ENCODE assay signal across 8 mouse cellular contexts in the genomic region with DNA sequence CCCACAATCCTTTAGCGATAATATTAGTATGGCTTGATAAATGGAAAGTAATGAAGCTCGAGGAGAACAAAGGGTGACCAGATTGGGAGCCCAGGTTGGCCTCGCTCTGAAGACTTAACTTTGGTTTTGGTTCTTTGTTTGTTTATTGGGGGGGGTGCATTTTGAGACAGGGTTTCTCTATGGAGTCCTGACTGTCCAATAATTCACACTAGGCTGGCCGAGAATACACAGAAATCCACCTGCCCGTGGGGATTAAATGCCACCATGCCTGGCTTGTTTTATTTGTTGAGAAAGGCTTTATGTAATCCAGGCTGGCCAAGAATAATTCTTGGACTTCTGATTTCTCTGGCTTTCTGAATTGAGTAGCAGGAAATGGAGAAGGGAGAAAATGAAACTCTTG. TPM values are rescaled to one million over a fixed set of nuclear protein-coding genes. Genes with fewer than 3 reads are reported as not detected.
DNase-seq lines count a peak whose midpoint lies in the region; ATAC-seq and TF ChIP-seq lines count a peak whose summit lies in the region.

No protein-coding gene starts in this region.

- H3K4me2 ChIP-seq in embryonic facial prominence, embryonic 11.5 days (ENCODE audit: low read depth, low read length), result peak overlapping the region; percentile 74
- H3K4me2 ChIP-seq in hindbrain, embryonic 16.5 days (ENCODE audit: low read length), result peak overlapping the region; percentile 89
- peak overlapping the region; percentile 85 for H3K4me2 ChIP-seq in midbrain, embryonic 13.5 days (replicated peaks)

- H3K27me3 ChIP-seq in kidney, adult 2 months (replicated peaks; ENCODE audit: control insufficient read depth, insufficient read depth, low read length), result no peaks in the 10 kb centered on the region
- H3K27me3 ChIP-seq in embryonic facial prominence, embryonic 11.5 days (ENCODE audit: control insufficient read depth, insufficient read depth, low read length), result no peaks in the 10 kb centered on the region
- H3K27me3 ChIP-seq in hindbrain, embryonic 16.5 days (replicated peaks; ENCODE audit: control insufficient read depth, insufficient read depth, low read length), result no peaks in the 10 kb centered on the region
- no peaks in the 10 kb centered on the region for H3K27me3 ChIP-seq in midbrain, embryonic 13.5 days

- 0 out of 2 replicates have a peak, but pooled peaks cover 1% of the 10 kb centered on the region for H3K36me3 ChIP-seq in kidney, adult 2 months (ENCODE audit: control insufficient read depth, insufficient read depth, low read length)
- peaks cover 2% of the 10 kb centered on the region; the same call in 1 of the 2 replicates for H3K36me3 ChIP-seq in embryonic facial prominence, embryonic 11.5 days (replicated peaks; ENCODE audit: control insufficient read depth, insufficient read depth, low read depth, low read length)
- peaks cover 7% of the 10 kb centered on the region; the same call in 1 of the 2 replicates for H3K36me3 ChIP-seq in hindbrain, embryonic 16.5 days (ENCODE audit: control insufficient read depth, insufficient read depth, low read length)
- H3K36me3 ChIP-seq in midbrain, embryonic 13.5 days, result peaks cover 20% of the 10 kb centered on the region

- H3K4me1 ChIP-seq in kidney, adult 2 months (ENCODE audit: control insufficient read depth, insufficient read depth, low read length), result peaks cover 2% of the 10 kb centered on the region; the same call in 1 of the 2 replicates
- H3K4me1 ChIP-seq in embryonic facial prominence, embryonic 11.5 days (ENCODE audit: control insufficient read depth, insufficient read depth, low read length), result no peaks in the 10 kb centered on the region
- peaks cover 9% of the 10 kb centered on the region for H3K4me1 ChIP-seq in hindbrain, embryonic 16.5 days (ENCODE audit: control insufficient read depth, insufficient read depth, low read depth, low read length)
- H3K4me1 ChIP-seq in midbrain, embryonic 13.5 days (replicated peaks), result peaks cover 19% of the 10 kb centered on the region

- no peak for ATAC-seq in embryonic facial prominence, embryonic 11.5 days (replicated peaks; ENCODE audit: insufficient number of reproducible peaks, low FRiP score, low TSS enrichment, low read depth)
- ATAC-seq in hindbrain, embryonic 16.5 days, result no peak
- no peak for ATAC-seq in midbrain, embryonic 13.5 days

- no peak for TF ChIP-seq POLR2A in kidney, adult 2 months (IDR thresholded peaks at IDR 0.05; ENCODE audit: low read depth, low read length)

- H3K9ac ChIP-seq in embryonic facial prominence, embryonic 11.5 days (replicated peaks; ENCODE audit: low read length), result no peak overlapping the region
- no peak overlapping the region for H3K9ac ChIP-seq in hindbrain, embryonic 16.5 days (ENCODE audit: low read depth, low read length)
- H3K9ac ChIP-seq in midbrain, embryonic 13.5 days (replicated peaks), result peak overlapping the region; percentile 97; the same call in 1 of the 2 replicates

- no peak for TF ChIP-seq CTCF in kidney, adult 2 months (conservative IDR thresholded peaks at IDR 0.05; ENCODE audit: insufficient read depth, insufficient read length, low read depth, low read length)

- no peaks in the 10 kb centered on the region for H3K9me3 ChIP-seq in embryonic facial prominence, embryonic 11.5 days (replicated peaks; ENCODE audit: control insufficient read depth, low read length)
- no peaks in the 10 kb centered on the region for H3K9me3 ChIP-seq in hindbrain, embryonic 16.5 days (ENCODE audit: control insufficient read depth, low read length)
- no peaks in the 10 kb centered on the region for H3K9me3 ChIP-seq in midbrain, embryonic 13.5 days

- no peak overlapping the region for H3K4me3 ChIP-seq in kidney, adult 2 months (ENCODE audit: insufficient read depth, low read depth, low read length)
- H3K4me3 ChIP-seq in embryonic facial prominence, embryonic 11.5 days (ENCODE audit: low read depth, low read length), result peak overlapping the region; percentile 93
- peak overlapping the region; percentile 83; the same call in 1 of the 2 replicates for H3K4me3 ChIP-seq in hindbrain, embryonic 16.5 days (ENCODE audit: low read length)
- H3K4me3 ChIP-seq in midbrain, embryonic 13.5 days (replicated peaks), result peak overlapping the region; percentile 93

- 58% methylated on average over 5 of the region's 5 CpGs for WGBS in kidney, adult 2 months
- WGBS in embryonic facial prominence, embryonic 11.5 days, result 83% methylated on average over 5 of the region's 5 CpGs
- 77% methylated on average over 5 of the region's 5 CpGs for WGBS in hindbrain, embryonic 16.5 days
- WGBS in midbrain, embryonic 13.5 days, result 75% methylated on average over 5 of the region's 5 CpGs

- peak; percentile 8 for DNase-seq in kidney, adult 2 months
- DNase-seq in kidney, adult 8-10 months, result no peak
- no peak for DNase-seq in embryonic facial prominence, embryonic 11.5 days (ENCODE audit: low spot score)
- no peak for DNase-seq in frontal cortex, postnatal 14 days (ENCODE audit: low spot score in 2 of 2)
- no peak for DNase-seq in embryo, embryonic 10.5 days (ENCODE audit: low spot score)
- no peak for DNase-seq in ovary, postnatal 10 days (ENCODE audit: low spot score)

- H3K27ac ChIP-seq in kidney, adult 2 months (ENCODE audit: insufficient read depth, low read depth, low read length), result no peak overlapping the region
- no peak overlapping the region for H3K27ac ChIP-seq in embryonic facial prominence, embryonic 11.5 days (replicated peaks; ENCODE audit: low read depth, low read length)
- no peak overlapping the region for H3K27ac ChIP-seq in hindbrain, embryonic 16.5 days (ENCODE audit: low read depth, low read length)
- no peak overlapping the region for H3K27ac ChIP-seq in midbrain, embryonic 13.5 days

RNA-seq across cellular contexts. Expression of gene 3110001I22Rik, which starts 1.4 kb away (rescaled TPM):
- polyA plus RNA-seq in kidney, adult 2 months (2012; rRNA removed), result 0.83 and 0.92 TPM in 2 replicates
- polyA plus RNA-seq in embryonic facial prominence, embryonic 11.5 days (2014; fragmentation: Nextera tagmentation; extraction: Ambion mirVana), result 10.9 and 11.8 TPM in 2 replicates
- 6.0 and 6.7 TPM in 2 replicates for polyA plus RNA-seq in hindbrain, embryonic 16.5 days (2015; fragmentation: Nextera tagmentation; extraction: Ambion mirVana)
- 8.9 and 9.0 TPM in 2 replicates for polyA plus RNA-seq in midbrain, embryonic 13.5 days (2015; fragmentation: Nextera tagmentation; extraction: Ambion mirVana)

RNA-seq across cellular contexts. Expression of gene Bfar, which starts 1.5 kb away (rescaled TPM):
- polyA plus RNA-seq in kidney, adult 2 months (2012; rRNA removed), result 30.2 and 31.2 TPM in 2 replicates
- 38.6 and 40.3 TPM in 2 replicates for polyA plus RNA-seq in embryonic facial prominence, embryonic 11.5 days (2014; fragmentation: Nextera tagmentation; extraction: Ambion mirVana)
- 50.9 and 52.2 TPM in 2 replicates for polyA plus RNA-seq in hindbrain, embryonic 16.5 days (2015; fragmentation: Nextera tagmentation; extraction: Ambion mirVana)
- polyA plus RNA-seq in midbrain, embryonic 13.5 days (2015; fragmentation: Nextera tagmentation; extraction: Ambion mirVana), result 53.7 and 54.5 TPM in 2 replicates

RNA-seq across cellular contexts. Expression of gene Parn, which starts 5.1 kb away (rescaled TPM):
- polyA plus RNA-seq in kidney, adult 2 months (2012; rRNA removed), result 12.3 and 15.1 TPM in 2 replicates
- polyA plus RNA-seq in embryonic facial prominence, embryonic 11.5 days (2014; fragmentation: Nextera tagmentation; extraction: Ambion mirVana), result 42.4 and 45.8 TPM in 2 replicates
- polyA plus RNA-seq in hindbrain, embryonic 16.5 days (2015; fragmentation: Nextera tagmentation; extraction: Ambion mirVana), result 31.4 and 31.7 TPM in 2 replicates
- 37.7 and 39.9 TPM in 2 replicates for polyA plus RNA-seq in midbrain, embryonic 13.5 days (2015; fragmentation: Nextera tagmentation; extraction: Ambion mirVana)

RNA-seq across cellular contexts. Expression of gene Pla2g10, which starts 57.7 kb away (rescaled TPM):
- 0.10 and 0.58 TPM in 2 replicates for polyA plus RNA-seq in kidney, adult 2 months (2012; rRNA removed)
- polyA plus RNA-seq in embryonic facial prominence, embryonic 11.5 days (2014; fragmentation: Nextera tagmentation; extraction: Ambion mirVana), result not detected in 2 replicates
- 0.51 TPM in 1 of 2 replicates, not detected in the other for polyA plus RNA-seq in hindbrain, embryonic 16.5 days (2015; fragmentation: Nextera tagmentation; extraction: Ambion mirVana)
- polyA plus RNA-seq in midbrain, embryonic 13.5 days (2015; fragmentation: Nextera tagmentation; extraction: Ambion mirVana), result 0.21 and 0.47 TPM in 2 replicates
